Mouse (Mus musculus) CH12F3 (cell line): ENCODE results near the gene Olfr764-ps1.
"Not testable (repeated sequence)": the region's sequence is repeated elsewhere in the genome, so short reads cannot be mapped to it uniquely, and the experiment has no call there.

Source experiments
- in situ Hi-C: fragments of 300-500 bp; cut with MboI; formaldehyde crosslinking; loops from 2 replicates; pipeline ENCODE4 v1.14.3; 2020; ENCODE audit warnings: low sequenced_read_pairs

Gene Olfr764-ps1

GRCm38 (mm10) chr10:129039796-129040195 lies at the start of gene Olfr764-ps1:
Gene Olfr764-ps1 (minus strand): TSS chr10:129039896.
- in situ Hi-C loops, result loop anchor here (25.0 kb wide), 1 partner anchor 1048 kb away; no protein-coding TSS in a partner anchor

GRCm38 (mm10) chr10:129082810-129083209 lies 43.1 kb upstream of the Olfr764-ps1 start, which contains the start of gene Olfr767:
Gene Olfr767 (minus strand): TSS chr10:129082910.
- in situ Hi-C loops, result not testable (repeated sequence)

GRCm38 (mm10) chr10:129068877-129069276 lies 29.2 kb upstream of the Olfr764-ps1 start, which contains the start of gene Olfr766-ps1:
Gene Olfr766-ps1 (minus strand): TSS chr10:129068977.
- in situ Hi-C loops, result no loop called here

DNA sequence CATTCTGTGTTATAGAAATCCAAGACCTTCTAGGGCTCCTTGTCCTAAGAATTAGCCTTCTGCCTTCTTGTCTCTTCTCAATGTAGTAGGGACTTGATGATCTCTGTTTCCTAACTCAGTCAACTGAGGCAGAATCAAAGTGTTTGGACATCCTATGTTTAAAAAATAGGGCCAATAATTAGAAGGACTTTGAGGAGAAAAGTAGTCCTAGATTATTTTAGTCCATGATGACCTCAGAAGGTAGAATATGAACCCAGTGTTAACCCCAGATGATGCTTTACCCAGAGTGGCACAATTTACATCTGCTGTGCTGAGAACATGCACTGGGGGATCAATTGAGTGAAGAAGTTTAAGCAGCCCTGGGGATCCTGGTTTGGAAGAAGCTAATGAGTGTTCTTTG lies 10.2 kb upstream of the Olfr764-ps1 start, which contains the start of gene Olfr765:
TSS of gene Olfr765 (minus strand) at position 101 of the 400 bp plus-strand sequence.
- in situ Hi-C loops, result loop anchor here (25.0 kb wide), 1 partner anchor 1037 kb away; no protein-coding TSS in a partner anchor

- in situ Hi-C loops, result loop anchor here (25.0 kb wide), 1 partner anchor 1059 kb away; no protein-coding TSS in a partner anchor
Observed at GRCm38 (mm10) chr10:129028343-129028742, 11.4 kb downstream of the Olfr764-ps1 start.

- in situ Hi-C loops, result loop anchor here (25.0 kb wide), 1 partner anchor 1061 kb away; no protein-coding TSS in a partner anchor
Observed at GRCm38 (mm10) chr10:129026018-129026662, 13.6 kb downstream of the Olfr764-ps1 start.

DNA sequence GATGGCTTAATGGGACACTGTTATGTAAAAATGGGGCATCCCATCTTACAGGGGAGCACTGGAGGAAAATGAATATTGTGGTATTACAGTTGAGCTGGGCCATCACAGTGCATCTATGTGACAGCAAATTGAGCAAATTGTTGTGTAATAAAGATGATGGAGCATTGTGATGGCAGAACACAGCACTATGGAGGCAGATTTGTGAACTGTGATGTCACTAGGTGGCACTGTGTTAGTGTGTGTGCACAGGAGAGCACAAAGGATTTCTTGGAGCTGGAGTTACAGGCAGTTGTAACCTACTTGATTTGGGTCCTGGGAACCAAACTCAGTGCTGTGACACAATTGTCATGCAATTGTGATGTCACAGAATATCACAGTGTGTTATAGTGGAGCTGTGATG lies 16.4 kb downstream of the Olfr764-ps1 start:
- in situ Hi-C loops, result no loop called here

DNA sequence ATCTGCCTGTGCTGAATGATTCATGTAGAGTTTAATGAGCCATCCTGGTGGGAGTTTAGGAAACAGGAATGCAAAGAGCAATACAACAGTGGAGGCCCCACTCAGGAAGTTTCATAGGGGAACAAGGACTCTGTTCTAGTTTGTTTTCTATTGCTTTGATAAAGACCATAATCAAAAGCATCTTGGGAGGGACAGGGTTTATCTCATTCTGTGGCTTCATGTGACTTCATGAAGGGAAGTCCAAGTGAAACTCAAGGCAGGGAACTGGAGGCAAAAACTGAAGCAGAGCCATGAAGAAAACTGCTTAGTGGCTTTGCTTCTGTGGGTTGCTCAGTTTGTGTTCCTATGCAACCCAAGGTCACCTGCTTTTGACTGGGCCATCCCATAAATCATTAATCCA lies 25.2 kb downstream of the Olfr764-ps1 start:
- in situ Hi-C loops, result no loop called here

- in situ Hi-C loops, result not testable (repeated sequence)
Observed at GRCm38 (mm10) chr10:129011511-129011910, 28.2 kb downstream of the Olfr764-ps1 start.

DNA sequence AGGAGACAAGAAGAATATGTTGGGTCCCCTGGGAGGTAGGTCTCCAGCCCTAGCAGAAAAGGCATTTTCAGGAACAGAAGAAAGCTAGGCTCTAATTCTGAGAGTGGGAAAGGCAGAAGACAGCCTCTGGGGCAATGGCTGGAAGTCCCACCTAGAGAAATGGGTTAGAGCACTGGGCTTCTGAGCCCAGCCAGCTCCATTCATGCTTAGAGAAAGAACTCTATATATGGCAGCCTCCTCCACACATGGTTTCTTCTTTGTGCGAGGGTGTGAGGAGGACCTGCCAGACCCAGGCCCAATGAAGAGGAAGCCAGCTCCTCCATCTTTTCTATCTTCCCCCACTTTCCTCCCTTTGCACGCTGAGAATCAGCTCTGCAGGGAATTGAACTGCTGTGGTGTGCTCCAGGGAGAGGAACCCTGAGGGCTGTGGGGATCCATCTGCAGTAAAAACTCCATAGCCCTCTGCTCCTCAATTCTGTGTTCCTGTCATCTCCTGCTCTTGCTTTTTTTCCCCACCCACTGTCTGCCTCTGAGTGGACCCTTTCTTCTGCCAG lies 29.3 kb downstream of the Olfr764-ps1 start, which contains the start of gene Olfr763:
TSS of gene Olfr763 (plus strand) at position 504 of the 554 bp plus-strand sequence.
- in situ Hi-C loops, result no loop called here

GRCm38 (mm10) chr10:129004032-129004920 lies 35.4 kb downstream of the Olfr764-ps1 start:
- in situ Hi-C loops, result no loop called here

DNA sequence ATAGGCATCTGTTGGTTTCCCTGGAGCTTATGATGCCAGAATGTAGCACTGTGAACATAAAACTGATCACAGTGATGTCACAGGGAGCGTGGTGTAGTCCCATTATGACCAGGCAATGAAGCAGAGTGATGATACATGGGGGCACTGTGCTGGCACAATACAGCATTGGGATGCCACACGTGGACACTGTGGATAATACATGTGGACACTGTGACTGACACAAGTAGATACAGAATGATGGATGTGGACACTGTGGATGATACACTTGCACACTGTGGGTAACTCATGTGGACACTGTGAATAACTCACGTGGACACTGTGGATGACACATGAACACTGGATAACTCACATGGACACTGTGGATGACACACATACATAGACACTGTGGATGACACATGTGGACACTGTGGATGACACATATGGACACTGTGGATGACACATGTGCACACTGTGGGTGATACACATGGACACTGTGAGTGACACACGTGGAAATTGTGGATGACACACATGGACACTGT lies 43.1 kb downstream of the Olfr764-ps1 start:
- in situ Hi-C loops, result no loop called here

DNA sequence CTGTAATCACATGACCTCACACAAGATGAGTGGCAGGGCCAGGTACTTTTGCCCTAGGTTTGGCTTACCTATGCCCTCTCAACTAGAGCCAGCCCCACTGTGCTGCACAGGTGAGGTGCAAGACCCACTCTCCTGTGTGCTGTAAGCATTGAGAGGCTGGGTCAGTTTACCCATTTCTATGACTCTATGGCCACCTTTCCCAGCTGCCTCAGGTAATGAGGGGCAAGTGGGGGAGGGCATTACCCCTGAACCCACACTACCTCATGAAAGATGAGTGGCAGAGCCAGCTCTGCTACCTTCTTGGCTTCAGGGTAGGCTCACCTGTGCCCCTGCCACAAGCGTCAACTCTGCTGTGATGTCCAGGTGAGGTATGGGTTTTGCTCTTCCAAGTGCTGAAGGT lies 43.9 kb downstream of the Olfr764-ps1 start:
- in situ Hi-C loops, result no loop called here

- in situ Hi-C loops, result no loop called here
Observed at GRCm38 (mm10) chr10:128990994-128991393, 48.7 kb downstream of the Olfr764-ps1 start.

GRCm38 (mm10) chr10:128990129-128990850 lies 49.4 kb downstream of the Olfr764-ps1 start:
- in situ Hi-C loops, result not testable (repeated sequence)

GRCm38 (mm10) chr10:128989131-128989530 lies 50.6 kb downstream of the Olfr764-ps1 start, which contains the start of gene Olfr9:
Gene Olfr9 (plus strand): TSS chr10:128989431.
- in situ Hi-C loops, result not testable (repeated sequence)
